Mouse (Mus musculus): ENCODE measurements around the gene Cdk18. TPM values are rescaled to one million over a fixed set of nuclear protein-coding genes. Genes with fewer than 3 reads are reported as not detected.
A peak's percentile ranks its signal among the peaks of the same experiment; 100 is the strongest.

Cdk18 gene
- polyA plus RNA-seq, 1 experiment from 2014 or later = 2.4 TPM

- Histone ChIP-seq H3K9me3 (replicated peaks; ENCODE audit: control insufficient read depth, low read length, poor library complexity, severe bottlenecking) (no peaks in the 10 kb centered on the region), H3K27me3 (ENCODE audit: control insufficient read depth, insufficient read depth, low read depth, low read length) (0 out of 2 replicates have a peak, but pooled peaks cover 3% of the 10 kb centered on the region), H3K4me3 (ENCODE audit: low read depth, low read length) (no peak overlapping the region), H3K4me1 (ENCODE audit: control insufficient read depth, insufficient read depth, low read length) (peaks cover 28% of the 10 kb centered on the region), H3K27ac (ENCODE audit: low read length) (no peak overlapping the region), H3K36me3 (ENCODE audit: control insufficient read depth, insufficient read depth, low read length) (no peaks in the 10 kb centered on the region), H3K4me2 (ENCODE audit: low read length) (no peak overlapping the region), H3K9ac (ENCODE audit: low read depth, low read length) (no peak overlapping the region)
- no peak for ATAC-seq
- WGBS = 64% methylated on average over 13 of the region's 13 CpGs
These were observed 2.3 kb upstream of the Cdk18 start for GRCm38 (mm10) chr1:132141753-132142152.

GRCm38 (mm10) chr1:132141166-132141565, 1.7 kb upstream of the Cdk18 start:
- Histone ChIP-seq H3K27me3 (ENCODE audit: control insufficient read depth, insufficient read depth, low read depth, low read length) (0 out of 2 replicates have a peak, but pooled peaks cover 3% of the 10 kb centered on the region), H3K9me3 (replicated peaks; ENCODE audit: control insufficient read depth, low read length, poor library complexity, severe bottlenecking) (no peaks in the 10 kb centered on the region), H3K36me3 (ENCODE audit: control insufficient read depth, insufficient read depth, low read length) (no peaks in the 10 kb centered on the region), H3K4me2 (ENCODE audit: low read length) (no peak overlapping the region), H3K4me1 (ENCODE audit: control insufficient read depth, insufficient read depth, low read length) (peaks cover 28% of the 10 kb centered on the region), H3K27ac (ENCODE audit: low read length) (no peak overlapping the region), H3K9ac (ENCODE audit: low read depth, low read length) (no peak overlapping the region), H3K4me3 (ENCODE audit: low read depth, low read length) (no peak overlapping the region)
- WGBS = 62% methylated on average over 2 of the region's 2 CpGs
- ATAC-seq = no peak

- 68% methylated on average over 4 of the region's 4 CpGs for WGBS
- H3K36me3 ChIP-seq (ENCODE audit: control insufficient read depth, insufficient read depth, low read length) = no peaks in the 10 kb centered on the region
- H3K4me3 ChIP-seq (ENCODE audit: low read depth, low read length) = no peak overlapping the region
- 0 out of 2 replicates have a peak, but pooled peaks cover 3% of the 10 kb centered on the region for H3K27me3 ChIP-seq (ENCODE audit: control insufficient read depth, insufficient read depth, low read depth, low read length)
- H3K9me3 ChIP-seq (replicated peaks; ENCODE audit: control insufficient read depth, low read length, poor library complexity, severe bottlenecking) = no peaks in the 10 kb centered on the region
- no peak for ATAC-seq
- no peak overlapping the region for H3K9ac ChIP-seq (ENCODE audit: low read depth, low read length)
- no peak overlapping the region for H3K27ac ChIP-seq (ENCODE audit: low read length)
- H3K4me1 ChIP-seq (ENCODE audit: control insufficient read depth, insufficient read depth, low read length) = peaks cover 28% of the 10 kb centered on the region
- H3K4me2 ChIP-seq (ENCODE audit: low read length) = no peak overlapping the region
These were observed 1.1 kb upstream of the Cdk18 start for GRCm38 (mm10) chr1:132140574-132140973.

GRCm38 (mm10) chr1:132140171-132140570, 687 bp upstream of the Cdk18 start:
- no peak overlapping the region for H3K27ac ChIP-seq (ENCODE audit: low read length)
- WGBS = 64% methylated on average over 10 of the region's 10 CpGs
- 0 out of 2 replicates have a peak, but pooled peaks cover 3% of the 10 kb centered on the region for H3K27me3 ChIP-seq (ENCODE audit: control insufficient read depth, insufficient read depth, low read depth, low read length)
- no peaks in the 10 kb centered on the region for H3K9me3 ChIP-seq (replicated peaks; ENCODE audit: control insufficient read depth, low read length, poor library complexity, severe bottlenecking)
- H3K4me2 ChIP-seq (ENCODE audit: low read length) = no peak overlapping the region
- no peak for ATAC-seq
- no peak overlapping the region for H3K9ac ChIP-seq (ENCODE audit: low read depth, low read length)
- H3K4me3 ChIP-seq (ENCODE audit: low read depth, low read length) = no peak overlapping the region
- no peaks in the 10 kb centered on the region for H3K36me3 ChIP-seq (ENCODE audit: control insufficient read depth, insufficient read depth, low read length)
- H3K4me1 ChIP-seq (ENCODE audit: control insufficient read depth, insufficient read depth, low read length) = peaks cover 28% of the 10 kb centered on the region

- H3K4me1 ChIP-seq (ENCODE audit: control insufficient read depth, insufficient read depth, low read length) = peaks cover 17% of the 10 kb centered on the region
- ATAC-seq = no peak
- H3K27ac ChIP-seq (ENCODE audit: low read length) = no peak overlapping the region
- H3K9ac ChIP-seq (ENCODE audit: low read depth, low read length) = peak overlapping the region; percentile 78
- peak overlapping the region; percentile 59 for H3K4me3 ChIP-seq (ENCODE audit: low read depth, low read length)
- H3K36me3 ChIP-seq (ENCODE audit: control insufficient read depth, insufficient read depth, low read length) = no peaks in the 10 kb centered on the region
- 0 out of 2 replicates have a peak, but pooled peaks cover 3% of the 10 kb centered on the region for H3K27me3 ChIP-seq (ENCODE audit: control insufficient read depth, insufficient read depth, low read depth, low read length)
- no peaks in the 10 kb centered on the region for H3K9me3 ChIP-seq (replicated peaks; ENCODE audit: control insufficient read depth, low read length, poor library complexity, severe bottlenecking)
- WGBS = 7% methylated on average over 34 of the region's 35 CpGs
- H3K4me2 ChIP-seq (ENCODE audit: low read length) = peak overlapping the region; percentile 99
These were observed 688 bp downstream of the Cdk18 start for GRCm38 (mm10) chr1:132138576-132139415.

- Histone ChIP-seq H3K9ac (ENCODE audit: low read depth, low read length) (no peak overlapping the region), H3K27ac (ENCODE audit: low read length) (no peak overlapping the region), H3K27me3 (ENCODE audit: control insufficient read depth, insufficient read depth, low read depth, low read length) (0 out of 2 replicates have a peak, but pooled peaks cover 3% of the 10 kb centered on the region), H3K36me3 (ENCODE audit: control insufficient read depth, insufficient read depth, low read length) (no peaks in the 10 kb centered on the region), H3K4me3 (ENCODE audit: low read depth, low read length) (no peak overlapping the region), H3K4me1 (ENCODE audit: control insufficient read depth, insufficient read depth, low read length) (peaks cover 12% of the 10 kb centered on the region), H3K9me3 (replicated peaks; ENCODE audit: control insufficient read depth, low read length, poor library complexity, severe bottlenecking) (no peaks in the 10 kb centered on the region), H3K4me2 (ENCODE audit: low read length) (no peak overlapping the region)
- WGBS = 69% methylated on average over 9 of the region's 9 CpGs
- ATAC-seq = no peak
These were observed 1.4 kb downstream of the Cdk18 start for GRCm38 (mm10) chr1:132137935-132138575.

GRCm38 (mm10) chr1:132136847-132137246, 2.6 kb downstream of the Cdk18 start:
- no peak overlapping the region for H3K4me3 ChIP-seq (ENCODE audit: low read depth, low read length)
- no peak overlapping the region for H3K27ac ChIP-seq (ENCODE audit: low read length)
- H3K36me3 ChIP-seq (ENCODE audit: control insufficient read depth, insufficient read depth, low read length) = no peaks in the 10 kb centered on the region
- H3K4me2 ChIP-seq (ENCODE audit: low read length) = no peak overlapping the region
- no peak for ATAC-seq
- no peak overlapping the region for H3K9ac ChIP-seq (ENCODE audit: low read depth, low read length)
- WGBS = 95% methylated on average over 3 of the region's 3 CpGs
- 0 out of 2 replicates have a peak, but pooled peaks cover 3% of the 10 kb centered on the region for H3K27me3 ChIP-seq (ENCODE audit: control insufficient read depth, insufficient read depth, low read depth, low read length)
- no peaks in the 10 kb centered on the region for H3K9me3 ChIP-seq (replicated peaks; ENCODE audit: control insufficient read depth, low read length, poor library complexity, severe bottlenecking)
- H3K4me1 ChIP-seq (ENCODE audit: control insufficient read depth, insufficient read depth, low read length) = peaks cover 12% of the 10 kb centered on the region

GRCm38 (mm10) chr1:132135631-132136030, 3.9 kb downstream of the Cdk18 start:
- Histone ChIP-seq H3K9ac (ENCODE audit: low read depth, low read length) (no peak overlapping the region), H3K4me2 (ENCODE audit: low read length) (no peak overlapping the region), H3K27ac (ENCODE audit: low read length) (no peak overlapping the region), H3K9me3 (replicated peaks; ENCODE audit: control insufficient read depth, low read length, poor library complexity, severe bottlenecking) (no peaks in the 10 kb centered on the region; the same call in 1 of the 2 replicates), H3K4me3 (ENCODE audit: low read depth, low read length) (no peak overlapping the region), H3K36me3 (ENCODE audit: control insufficient read depth, insufficient read depth, low read length) (no peaks in the 10 kb centered on the region), H3K27me3 (ENCODE audit: control insufficient read depth, insufficient read depth, low read depth, low read length) (0 out of 2 replicates have a peak, but pooled peaks cover 3% of the 10 kb centered on the region), H3K4me1 (ENCODE audit: control insufficient read depth, insufficient read depth, low read length) (peaks cover 12% of the 10 kb centered on the region)
- ATAC-seq = no peak
- 89% methylated on average over 7 of the region's 7 CpGs for WGBS

- peaks cover 9% of the 10 kb centered on the region; the same call in 1 of the 2 replicates for H3K4me1 ChIP-seq (ENCODE audit: control insufficient read depth, insufficient read depth, low read length)
- no peaks in the 10 kb centered on the region for H3K36me3 ChIP-seq (ENCODE audit: control insufficient read depth, insufficient read depth, low read length)
- 88% methylated on average over 7 of the region's 7 CpGs for WGBS
These were observed 11.2 kb downstream of the Cdk18 start for GRCm38 (mm10) chr1:132128311-132128710.

More at GRCm38 (mm10) chr1:132128311-132128710, 11.2 kb downstream of the Cdk18 start:
- no peak overlapping the region for H3K4me3 ChIP-seq (ENCODE audit: low read depth, low read length)
- H3K4me2 ChIP-seq (ENCODE audit: low read length) = no peak overlapping the region
- H3K27me3 ChIP-seq (ENCODE audit: control insufficient read depth, insufficient read depth, low read depth, low read length) = no peaks in the 10 kb centered on the region
- no peak overlapping the region for H3K9ac ChIP-seq (ENCODE audit: low read depth, low read length)
- ATAC-seq = no peak
- no peak overlapping the region for H3K27ac ChIP-seq (ENCODE audit: low read length)
- no peaks in the 10 kb centered on the region; the same call in 1 of the 2 replicates for H3K9me3 ChIP-seq (replicated peaks; ENCODE audit: control insufficient read depth, low read length, poor library complexity, severe bottlenecking)
